Mouse (Mus musculus) retina, postnatal 7 days (tissue): ENCODE data around the gene Gpm6b.

Source experiments
- DNase-seq: peaks from one replicate; pipeline ENCODE4 v3.0.0-alpha.2; 2012; ENCODE audit warnings: low read depth, low spot score

Gene Gpm6b

DNA sequence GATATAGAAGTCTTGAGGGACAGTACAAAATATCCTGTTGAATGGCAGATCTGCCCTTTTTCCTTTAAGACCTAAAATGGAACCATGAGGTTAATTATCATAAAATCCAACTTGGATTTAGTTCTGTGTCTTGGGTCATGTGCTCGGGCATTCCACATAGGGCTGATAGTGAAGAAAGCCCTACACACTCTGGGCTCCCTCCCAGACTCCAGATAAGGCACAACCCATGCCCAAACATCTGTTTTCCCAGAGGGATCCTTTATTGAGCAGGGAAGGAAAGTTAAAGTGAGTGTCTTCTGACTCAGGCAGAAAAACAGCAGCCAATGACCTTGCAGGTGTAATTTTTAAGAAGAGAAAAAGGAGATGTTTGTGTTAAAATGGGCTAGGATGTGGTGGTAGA, 116.2 kb downstream of the Gpm6b start:
- DNase-seq, result no peak

DNA sequence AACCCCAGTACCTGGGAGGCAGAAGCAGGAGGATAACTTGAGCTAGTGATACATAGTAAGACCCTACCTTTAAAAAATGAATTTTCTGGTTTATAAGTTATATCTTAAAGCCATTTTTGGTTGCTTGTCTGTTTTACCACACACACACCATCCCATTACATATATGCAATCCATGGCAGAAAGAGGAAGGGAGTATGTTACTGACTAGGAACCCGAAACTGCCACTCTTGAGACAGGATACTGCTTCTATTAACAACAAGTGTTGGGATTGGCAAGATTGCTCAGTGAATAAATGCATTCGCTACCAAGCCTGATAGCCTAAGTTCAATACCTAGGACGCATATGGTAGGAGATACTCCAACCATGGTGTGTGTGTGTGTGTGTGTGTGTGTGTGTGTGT, 117.6 kb downstream of the Gpm6b start:
- no peak for DNase-seq

GRCm38 (mm10) chrX:166358955-166359354, 120.2 kb downstream of the Gpm6b start:
- DNase-seq, result no peak

GRCm38 (mm10) chrX:166359927-166360440, 121.3 kb downstream of the Gpm6b start:
- DNase-seq, result no peak

- DNase-seq, result no peak
These were observed 121.7 kb downstream of the Gpm6b start for GRCm38 (mm10) chrX:166360455-166360854.

DNA sequence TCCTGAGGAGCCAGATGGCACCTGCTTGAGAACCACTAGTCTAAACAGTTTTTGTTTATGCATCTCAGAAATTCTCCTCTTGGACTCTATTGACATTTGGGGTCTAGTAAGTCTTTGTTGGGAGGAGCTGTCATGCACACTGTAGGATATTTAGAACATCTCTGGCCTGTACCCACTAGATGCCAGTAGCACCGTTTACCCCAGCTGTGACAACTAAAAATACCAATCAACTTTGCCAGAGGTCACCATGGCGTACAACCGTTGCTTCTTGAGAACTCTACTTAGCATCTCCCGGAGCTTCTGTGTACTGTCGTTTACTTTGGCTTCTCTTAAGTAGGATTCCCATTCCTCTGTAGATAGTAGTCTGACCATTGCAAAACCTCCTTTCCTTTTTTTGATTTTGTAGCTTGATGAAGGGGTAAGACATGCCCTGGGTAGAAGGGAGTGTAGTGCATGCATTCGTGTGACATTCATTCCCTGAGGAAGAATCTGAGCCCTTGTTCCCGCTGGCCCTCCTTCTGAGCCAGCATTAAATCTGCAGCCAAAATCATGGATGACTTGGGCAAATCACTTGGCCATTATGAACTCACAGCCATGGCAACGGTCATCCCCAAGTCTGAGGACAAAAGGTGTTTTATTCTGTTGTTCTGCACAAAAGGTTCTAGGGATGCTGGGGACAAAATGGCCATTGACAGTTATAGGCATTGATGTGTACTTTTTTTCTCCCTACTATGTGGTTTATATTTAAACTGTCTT, 126.9 kb downstream of the Gpm6b start:
- no peak for DNase-seq

- DNase-seq, result no peak
These were observed 138.1 kb downstream of the Gpm6b start for GRCm38 (mm10) chrX:166376681-166377328.

GRCm38 (mm10) chrX:166378652-166379051, 139.9 kb downstream of the Gpm6b start:
- DNase-seq, result no peak

DNA sequence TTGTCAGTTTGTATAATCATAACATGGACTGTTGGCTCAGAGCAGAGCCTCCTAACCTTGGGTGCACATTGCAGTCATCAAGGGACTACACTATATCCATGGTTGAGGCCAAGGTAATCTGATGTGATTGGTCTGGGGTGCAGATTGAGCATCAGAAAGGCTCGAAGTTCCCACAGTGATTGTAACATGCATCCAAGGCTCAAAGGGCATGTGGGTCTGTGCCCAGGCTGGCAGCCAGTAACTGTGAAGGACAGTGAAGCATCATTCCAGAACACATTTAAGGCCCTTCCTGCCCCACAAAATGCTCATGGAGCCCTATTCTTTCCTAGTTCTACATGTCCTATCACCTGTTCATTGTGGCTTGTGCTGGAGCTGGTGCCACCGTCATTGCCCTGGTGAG, 144.9 kb downstream of the Gpm6b start:
- no peak for DNase-seq

GRCm38 (mm10) chrX:166384935-166385334, 146.2 kb downstream of the Gpm6b start:
- DNase-seq, result peak; percentile 14

- no peak for DNase-seq
These were observed 147.9 kb downstream of the Gpm6b start for GRCm38 (mm10) chrX:166386656-166387055.

- no peak for DNase-seq
These were observed 155.0 kb downstream of the Gpm6b start for GRCm38 (mm10) chrX:166393753-166394152.

DNA sequence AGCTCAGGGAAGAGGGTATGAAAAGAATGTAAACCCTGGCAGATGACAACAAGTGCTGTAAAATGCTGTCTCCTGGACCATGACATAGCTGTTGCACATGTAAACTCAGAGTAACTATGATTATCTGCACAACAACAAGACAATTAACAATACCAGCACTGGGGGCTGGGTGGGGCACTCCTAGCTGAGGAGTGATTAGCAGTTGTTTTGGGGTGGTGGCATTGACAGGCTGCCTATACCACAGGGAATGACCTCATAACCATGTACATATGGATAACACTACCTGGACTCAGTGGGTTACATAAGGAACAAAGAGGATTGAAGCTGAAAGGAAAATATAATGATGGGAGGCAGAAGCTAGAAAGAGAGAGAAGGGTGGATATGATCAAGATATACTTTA, 169.2 kb downstream of the Gpm6b start:
- DNase-seq, result no peak

GRCm38 (mm10) chrX:166416196-166416595, 177.5 kb downstream of the Gpm6b start:
- no peak for DNase-seq

- no peak for DNase-seq
These were observed 196.1 kb downstream of the Gpm6b start for GRCm38 (mm10) chrX:166434812-166435211.
